Mouse (Mus musculus): ENCODE measurements around the gene Nsun2. TPM values are rescaled to one million over a fixed set of nuclear protein-coding genes. Genes with fewer than 3 reads are reported as not detected.

The Nsun2 gene
- polyA plus RNA-seq, 1 experiment from 2014 or later = 131 TPM

GRCm38 (mm10) chr13:69572594-69572993, 39.0 kb downstream of the Nsun2 start:
- 90% methylated on average over 3 of the region's 3 CpGs for WGBS
- Histone ChIP-seq H3K4me3 (replicated peaks) (no peak overlapping the region), H3K4me2 (no peak overlapping the region), H3K4me1 (replicated peaks) (no peaks in the 10 kb centered on the region), H3K9ac (replicated peaks) (no peak overlapping the region), H3K36me3 (no peaks in the 10 kb centered on the region), H3K27ac (no peak overlapping the region), H3K27me3 (no peaks in the 10 kb centered on the region), H3K9me3 (no peaks in the 10 kb centered on the region)
- ATAC-seq (ENCODE audit: insufficient number of reproducible peaks, insufficient read depth, low FRiP score, low TSS enrichment, low read depth) = no peak

DNA sequence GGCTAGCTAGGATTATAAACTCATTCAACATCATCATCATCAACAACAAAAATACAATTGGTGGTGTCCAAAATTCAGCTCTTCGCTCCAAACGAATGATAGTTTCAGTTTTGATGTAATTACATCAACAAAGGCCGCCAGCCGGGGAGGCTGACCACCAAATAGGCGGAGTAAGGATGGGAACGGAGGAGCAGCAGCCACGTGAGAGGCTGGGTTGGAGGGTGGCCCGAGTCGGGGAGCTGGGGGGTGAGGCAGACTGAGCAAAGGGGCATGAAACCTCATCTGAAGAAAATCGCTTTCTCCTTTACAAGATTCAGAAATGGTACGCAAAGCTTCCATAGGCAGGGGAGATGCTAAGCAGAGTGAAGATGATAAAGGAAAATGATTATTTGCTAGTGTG, 43.1 kb downstream of the Nsun2 start:
- no peaks in the 10 kb centered on the region for H3K4me1 ChIP-seq (replicated peaks)
- H3K9ac ChIP-seq (replicated peaks) = no peak overlapping the region
- no peak for ATAC-seq (ENCODE audit: insufficient number of reproducible peaks, insufficient read depth, low FRiP score, low TSS enrichment, low read depth)
- H3K27ac ChIP-seq = no peak overlapping the region
- no peak overlapping the region for H3K4me3 ChIP-seq (replicated peaks)
- H3K9me3 ChIP-seq = no peaks in the 10 kb centered on the region
- 58% methylated on average over 11 of the region's 11 CpGs for WGBS
- no peaks in the 10 kb centered on the region for H3K27me3 ChIP-seq
- no peak overlapping the region for H3K4me2 ChIP-seq
- H3K36me3 ChIP-seq = no peaks in the 10 kb centered on the region

- no peaks in the 10 kb centered on the region for H3K9me3 ChIP-seq
Observed at GRCm38 (mm10) chr13:69577181-69577834, 43.8 kb downstream of the Nsun2 start.

DNA sequence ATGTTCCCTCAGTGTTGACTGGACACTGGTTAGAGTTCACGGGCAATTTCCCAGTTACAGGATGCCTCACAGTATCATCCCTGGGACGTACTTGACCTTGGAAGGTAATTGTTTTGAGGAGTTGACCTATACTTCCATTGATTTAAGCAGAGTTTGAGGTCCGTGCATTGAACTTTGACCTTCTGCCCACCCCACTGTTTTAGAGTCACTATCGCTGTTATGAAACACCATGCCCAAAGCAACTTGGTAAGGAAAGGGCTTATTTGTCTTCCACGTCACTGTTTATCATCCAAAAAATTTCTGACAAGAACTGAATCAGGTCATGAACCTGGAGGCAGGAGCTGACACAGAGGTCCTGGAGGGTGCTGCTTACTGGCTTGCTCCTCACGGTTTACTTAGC, 48.9 kb downstream of the Nsun2 start:
- Histone ChIP-seq H3K4me1 (replicated peaks) (no peaks in the 10 kb centered on the region), H3K9ac (replicated peaks) (no peak overlapping the region), H3K4me2 (no peak overlapping the region), H3K9me3 (no peaks in the 10 kb centered on the region), H3K36me3 (no peaks in the 10 kb centered on the region), H3K27ac (no peak overlapping the region), H3K4me3 (replicated peaks) (no peak overlapping the region), H3K27me3 (no peaks in the 10 kb centered on the region)
- no peak for ATAC-seq (ENCODE audit: insufficient number of reproducible peaks, insufficient read depth, low FRiP score, low TSS enrichment, low read depth)
- 91% methylated on average over 6 of the region's 6 CpGs for WGBS

More at GRCm38 (mm10) chr13:69577181-69577834, 43.8 kb downstream of the Nsun2 start:
- no peaks in the 10 kb centered on the region for H3K36me3 ChIP-seq
- ATAC-seq (ENCODE audit: insufficient number of reproducible peaks, insufficient read depth, low FRiP score, low TSS enrichment, low read depth) = no peak
- WGBS = 88% methylated on average over 16 of the region's 16 CpGs
- H3K4me3 ChIP-seq (replicated peaks) = no peak overlapping the region
- H3K27ac ChIP-seq = no peak overlapping the region
- H3K4me1 ChIP-seq (replicated peaks) = no peaks in the 10 kb centered on the region
- no peak overlapping the region for H3K4me2 ChIP-seq
- no peak overlapping the region for H3K9ac ChIP-seq (replicated peaks)
- no peaks in the 10 kb centered on the region for H3K27me3 ChIP-seq

DNA sequence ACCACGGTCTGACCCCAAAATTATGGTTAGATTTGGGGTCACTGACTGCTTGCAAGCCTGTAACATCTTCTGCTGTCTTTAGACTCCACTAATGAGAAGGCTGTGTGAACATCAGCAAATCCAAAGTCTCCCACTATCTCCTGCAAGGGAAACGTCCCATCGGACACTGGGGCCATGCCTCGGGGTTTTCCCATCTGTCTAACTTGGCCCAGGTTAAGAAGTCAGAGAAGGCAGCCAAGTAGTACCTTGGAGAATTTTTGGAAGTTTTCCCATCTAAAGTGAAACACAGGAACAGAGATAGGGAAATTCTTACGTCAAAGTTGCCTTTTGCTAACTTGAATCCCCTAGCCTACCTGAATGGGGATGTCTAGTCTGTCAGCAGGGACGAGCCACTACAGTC, 50.0 kb downstream of the Nsun2 start:
- WGBS = 91% methylated on average over 6 of the region's 6 CpGs
- H3K9me3 ChIP-seq = no peaks in the 10 kb centered on the region
- H3K4me2 ChIP-seq = no peak overlapping the region
- no peaks in the 10 kb centered on the region for H3K27me3 ChIP-seq
- no peak overlapping the region for H3K4me3 ChIP-seq (replicated peaks)
- H3K36me3 ChIP-seq = no peaks in the 10 kb centered on the region
- H3K4me1 ChIP-seq (replicated peaks) = no peaks in the 10 kb centered on the region
- H3K9ac ChIP-seq (replicated peaks) = no peak overlapping the region
- ATAC-seq (ENCODE audit: insufficient number of reproducible peaks, insufficient read depth, low FRiP score, low TSS enrichment, low read depth) = no peak
- no peak overlapping the region for H3K27ac ChIP-seq

GRCm38 (mm10) chr13:69585828-69586227, 52.3 kb downstream of the Nsun2 start:
- Histone ChIP-seq H3K4me3 (replicated peaks) (no peak overlapping the region), H3K9me3 (no peaks in the 10 kb centered on the region), H3K27me3 (no peaks in the 10 kb centered on the region), H3K9ac (replicated peaks) (no peak overlapping the region), H3K4me1 (replicated peaks) (no peaks in the 10 kb centered on the region), H3K27ac (no peak overlapping the region), H3K36me3 (no peaks in the 10 kb centered on the region), H3K4me2 (no peak overlapping the region)
- WGBS = 56% methylated on average over 6 of the region's 6 CpGs
- ATAC-seq (ENCODE audit: insufficient number of reproducible peaks, insufficient read depth, low FRiP score, low TSS enrichment, low read depth) = no peak

- peaks cover under 1% of the 10 kb centered on the region; the same call in 1 of the 2 replicates for H3K36me3 ChIP-seq
- 67% methylated on average over 10 of the region's 10 CpGs for WGBS
- H3K9ac ChIP-seq (replicated peaks) = no peak overlapping the region
- H3K4me2 ChIP-seq = no peak overlapping the region
- H3K4me3 ChIP-seq (replicated peaks) = no peak overlapping the region
- no peak overlapping the region for H3K27ac ChIP-seq
- no peak for ATAC-seq (ENCODE audit: insufficient number of reproducible peaks, insufficient read depth, low FRiP score, low TSS enrichment, low read depth)
- no peaks in the 10 kb centered on the region for H3K4me1 ChIP-seq (replicated peaks)
- H3K9me3 ChIP-seq = no peaks in the 10 kb centered on the region
- no peaks in the 10 kb centered on the region for H3K27me3 ChIP-seq
Observed at GRCm38 (mm10) chr13:69586337-69586736, 52.8 kb downstream of the Nsun2 start.

GRCm38 (mm10) chr13:69587849-69588248, 54.3 kb downstream of the Nsun2 start:
- H3K4me2 ChIP-seq = no peak overlapping the region
- H3K4me3 ChIP-seq (replicated peaks) = no peak overlapping the region
- H3K27me3 ChIP-seq = no peaks in the 10 kb centered on the region
- no peak overlapping the region for H3K27ac ChIP-seq
- H3K9ac ChIP-seq (replicated peaks) = no peak overlapping the region
- peaks cover 6% of the 10 kb centered on the region for H3K36me3 ChIP-seq
- 69% methylated on average over 3 of the region's 3 CpGs for WGBS
- ATAC-seq (ENCODE audit: insufficient number of reproducible peaks, insufficient read depth, low FRiP score, low TSS enrichment, low read depth) = no peak
- no peaks in the 10 kb centered on the region for H3K4me1 ChIP-seq (replicated peaks)
- no peaks in the 10 kb centered on the region for H3K9me3 ChIP-seq

- Histone ChIP-seq H3K4me1 (replicated peaks) (no peaks in the 10 kb centered on the region), H3K4me2 (no peak overlapping the region), H3K9me3 (no peaks in the 10 kb centered on the region), H3K36me3 (peaks cover 6% of the 10 kb centered on the region), H3K27ac (no peak overlapping the region), H3K9ac (replicated peaks) (no peak overlapping the region), H3K27me3 (no peaks in the 10 kb centered on the region), H3K4me3 (replicated peaks) (no peak overlapping the region)
- 63% methylated on average over 6 of the region's 6 CpGs for WGBS
- no peak for ATAC-seq (ENCODE audit: insufficient number of reproducible peaks, insufficient read depth, low FRiP score, low TSS enrichment, low read depth)
Observed at GRCm38 (mm10) chr13:69588263-69588662, 54.7 kb downstream of the Nsun2 start.

DNA sequence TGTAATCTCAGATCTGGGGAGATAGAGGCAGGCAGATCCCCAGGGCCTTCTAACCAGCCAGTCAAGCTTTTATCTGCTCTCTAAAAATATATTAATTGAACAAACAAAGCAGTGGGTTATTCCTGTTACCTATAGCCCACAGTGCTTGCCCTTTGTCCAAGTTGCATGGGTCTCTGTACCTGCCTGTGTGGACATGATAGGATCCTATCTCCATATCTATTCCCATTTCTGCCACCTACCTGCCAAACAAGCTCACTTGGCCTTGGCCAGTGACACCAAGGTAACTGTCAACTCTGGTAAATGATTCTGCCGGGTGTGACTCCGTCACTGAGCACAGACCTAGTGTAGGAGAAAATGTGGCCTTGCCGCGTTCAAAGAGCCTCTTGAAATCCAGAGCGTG, 57.8 kb downstream of the Nsun2 start:
- no peak for ATAC-seq (ENCODE audit: insufficient number of reproducible peaks, insufficient read depth, low FRiP score, low TSS enrichment, low read depth)
- peak overlapping the region; percentile 45; the same call in 1 of the 2 replicates for H3K27ac ChIP-seq
- H3K4me3 ChIP-seq (replicated peaks) = no peak overlapping the region
- no peak overlapping the region for H3K9ac ChIP-seq (replicated peaks)
- no peaks in the 10 kb centered on the region for H3K4me1 ChIP-seq (replicated peaks)
- 93% methylated on average over 5 of the region's 5 CpGs for WGBS
- H3K9me3 ChIP-seq = no peaks in the 10 kb centered on the region
- H3K4me2 ChIP-seq = no peak overlapping the region
- H3K36me3 ChIP-seq = peaks cover 8% of the 10 kb centered on the region
- H3K27me3 ChIP-seq = no peaks in the 10 kb centered on the region

GRCm38 (mm10) chr13:69592226-69592625, 58.7 kb downstream of the Nsun2 start:
- Histone ChIP-seq H3K27me3 (no peaks in the 10 kb centered on the region), H3K4me2 (no peak overlapping the region), H3K27ac (0 out of 2 replicates have a peak overlapping the region, but pooled peaks have one; percentile 45), H3K4me1 (replicated peaks) (no peaks in the 10 kb centered on the region), H3K9ac (replicated peaks) (no peak overlapping the region), H3K36me3 (peaks cover 8% of the 10 kb centered on the region), H3K9me3 (no peaks in the 10 kb centered on the region), H3K4me3 (replicated peaks) (no peak overlapping the region)
- WGBS = 78% methylated on average over 8 of the region's 8 CpGs
- ATAC-seq (ENCODE audit: insufficient number of reproducible peaks, insufficient read depth, low FRiP score, low TSS enrichment, low read depth) = no peak

- 81% methylated on average over 8 of the region's 8 CpGs for WGBS
- H3K9ac ChIP-seq (replicated peaks) = no peak overlapping the region
- H3K27ac ChIP-seq = no peak overlapping the region
- no peaks in the 10 kb centered on the region for H3K27me3 ChIP-seq
- H3K36me3 ChIP-seq = peaks cover 8% of the 10 kb centered on the region
- H3K4me1 ChIP-seq (replicated peaks) = no peaks in the 10 kb centered on the region
- H3K4me2 ChIP-seq = no peak overlapping the region
- H3K4me3 ChIP-seq (replicated peaks) = no peak overlapping the region
- H3K9me3 ChIP-seq = no peaks in the 10 kb centered on the region
- ATAC-seq (ENCODE audit: insufficient number of reproducible peaks, insufficient read depth, low FRiP score, low TSS enrichment, low read depth) = no peak
Observed at GRCm38 (mm10) chr13:69593453-69593852, 59.9 kb downstream of the Nsun2 start.

Measured in limb, embryonic 12.5 days (tissue).